Mouse (Mus musculus) ovary, postnatal 36 days (tissue): ENCODE results near the gene Zmym4.
"Not testable (repeated sequence)": the region's sequence is repeated elsewhere in the genome, so short reads cannot be mapped to it uniquely, and the experiment has no call there.

Source experiments
- DNase-seq: peaks from one replicate; pipeline ENCODE4 v3.0.0; 2022; ENCODE audit warnings: low spot score, mixed read lengths

Gene Zmym4

DNA sequence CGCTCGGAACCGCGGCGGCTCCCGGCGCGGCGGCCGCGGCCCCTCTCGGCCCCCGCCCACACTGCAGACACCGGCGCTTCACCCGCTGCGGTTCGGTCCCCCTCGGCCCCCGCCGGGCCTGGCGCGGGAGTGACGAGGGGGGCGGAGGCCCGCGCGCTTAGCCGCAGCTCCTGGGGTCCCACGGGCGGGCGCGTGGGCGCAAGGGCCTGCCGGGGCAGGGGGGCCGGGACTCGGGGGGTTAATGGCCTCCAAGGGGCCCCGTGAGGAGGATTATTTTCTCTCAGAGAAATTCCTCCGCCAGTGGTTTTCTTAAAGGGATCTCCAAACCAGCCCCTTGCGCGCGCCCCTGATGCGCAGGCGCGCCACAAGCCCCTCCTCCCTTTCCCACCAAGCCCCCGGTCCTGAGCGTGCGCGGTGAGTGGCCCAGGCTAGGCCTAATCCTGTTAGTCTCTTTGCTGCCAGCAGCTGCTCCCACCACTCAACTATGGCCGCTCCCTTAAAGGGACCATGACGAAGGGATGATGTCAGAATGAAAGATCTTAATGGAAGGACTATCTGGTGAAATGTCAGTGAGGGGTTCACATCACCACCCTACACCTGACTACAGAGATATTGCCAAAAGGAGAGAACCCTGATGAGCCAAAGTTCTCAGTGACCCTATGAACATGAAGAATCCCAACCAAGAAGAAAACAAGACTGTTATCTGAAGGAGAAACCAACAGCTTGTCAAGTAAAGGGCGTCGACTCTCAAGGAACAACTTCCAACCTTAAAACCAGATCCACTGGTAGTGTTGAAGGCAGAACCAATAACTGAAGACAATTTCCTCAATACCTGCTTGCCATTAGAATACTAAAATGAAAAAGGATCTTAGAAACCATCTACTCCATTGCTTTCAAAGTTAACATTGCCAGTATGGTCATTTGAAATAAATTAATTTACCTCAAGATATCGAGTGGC is at the start of gene Zmym4:
Zmym4 (minus strand) TSS at position 272 of the 958 bp plus-strand sequence.
- DNase-seq, result peak; percentile 92

DNA sequence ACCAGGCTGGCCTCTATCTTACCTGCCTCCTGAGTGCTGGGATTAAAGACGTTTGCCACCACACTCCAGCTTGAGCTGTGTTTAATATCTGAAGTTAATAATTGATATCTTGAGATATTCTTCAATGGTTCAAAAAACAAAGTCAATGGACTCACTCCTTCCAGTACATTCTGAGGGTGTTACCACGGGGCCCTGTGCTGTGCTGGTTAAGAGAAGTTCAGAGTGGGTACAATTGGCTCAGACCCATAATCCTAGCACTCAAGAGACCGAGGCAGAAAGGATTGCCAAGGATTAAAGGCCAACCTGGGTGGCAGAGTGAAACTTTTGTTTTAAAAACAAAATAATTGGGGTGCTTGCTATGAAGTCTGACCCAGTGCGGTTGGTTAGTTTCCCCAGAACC is 48.4 kb upstream of the Zmym4 start:
- DNase-seq, result no peak

DNA sequence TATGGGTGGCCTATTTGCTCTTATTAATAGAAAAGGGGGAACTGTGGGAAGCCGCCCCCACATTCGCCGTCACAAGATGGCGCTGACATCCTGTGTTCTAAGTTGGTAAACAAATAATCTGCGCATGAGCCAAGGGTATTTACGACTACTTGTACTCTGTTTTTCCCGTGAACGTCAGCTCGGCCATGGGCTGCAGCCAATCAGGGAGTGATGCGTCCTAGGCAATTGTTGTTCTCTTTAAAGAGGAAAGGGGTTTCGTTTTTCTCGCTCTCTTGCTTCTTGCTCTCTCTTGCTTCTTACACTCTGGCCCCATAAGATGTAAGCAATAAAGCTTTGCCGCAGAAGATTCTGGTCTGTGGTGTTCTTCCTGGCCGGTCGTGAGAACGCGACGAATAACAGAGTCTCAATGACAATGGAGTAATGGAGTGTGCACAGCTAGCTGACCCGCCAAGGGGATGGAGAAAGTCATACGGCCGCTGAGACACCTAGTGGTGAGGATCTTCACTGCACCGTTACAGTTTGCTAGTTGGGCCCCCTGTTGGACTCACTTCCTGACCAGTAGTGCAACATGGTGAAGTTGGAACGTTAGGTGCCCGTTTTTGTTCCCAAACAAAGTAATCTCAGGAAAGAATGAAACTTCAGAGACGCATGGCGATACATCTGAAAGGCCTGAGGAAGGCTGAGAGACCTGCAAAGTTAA is 47.5 kb upstream of the Zmym4 start:
- DNase-seq, result peak; percentile 79

DNA sequence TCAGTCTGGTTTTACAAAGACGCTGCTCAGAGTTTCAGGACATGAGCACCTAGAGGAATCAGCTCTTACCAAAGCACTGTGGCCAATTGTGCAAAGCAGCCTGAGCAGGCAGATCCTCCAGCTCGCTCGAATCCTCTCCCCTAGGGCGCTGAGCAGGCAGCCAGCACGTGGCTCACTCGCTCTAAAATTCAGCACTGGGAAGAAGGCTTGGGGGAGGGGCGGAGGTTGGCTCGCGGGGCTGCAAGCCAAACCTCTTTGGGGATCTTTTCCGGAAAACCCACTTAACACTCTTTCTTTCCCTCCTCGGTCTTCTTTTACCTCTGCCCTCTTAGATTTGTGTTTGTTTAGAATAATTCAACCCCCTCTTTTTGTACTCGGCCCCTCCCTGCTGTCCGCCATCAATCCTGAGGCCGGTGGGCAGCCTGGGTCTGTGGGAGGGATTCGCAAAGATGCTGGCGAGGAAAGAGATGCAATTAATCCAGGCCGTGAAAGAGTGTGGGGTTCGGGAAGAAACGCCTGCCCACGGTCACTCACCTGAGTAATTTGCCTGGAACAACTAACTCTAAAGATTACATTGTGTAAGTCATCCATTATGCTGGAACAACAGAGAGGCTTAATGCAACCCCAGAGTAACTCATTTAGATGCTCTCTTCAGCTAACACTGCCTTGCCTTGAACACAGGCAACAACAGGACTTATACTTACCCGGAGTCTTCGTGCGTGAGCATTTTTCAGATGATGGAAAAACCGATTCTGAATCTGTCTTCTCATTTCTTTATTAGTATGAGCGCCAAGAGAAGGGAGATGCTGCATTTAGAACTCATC is 37.4 kb upstream of the Zmym4 start:
- DNase-seq, result peak; percentile 42

DNA sequence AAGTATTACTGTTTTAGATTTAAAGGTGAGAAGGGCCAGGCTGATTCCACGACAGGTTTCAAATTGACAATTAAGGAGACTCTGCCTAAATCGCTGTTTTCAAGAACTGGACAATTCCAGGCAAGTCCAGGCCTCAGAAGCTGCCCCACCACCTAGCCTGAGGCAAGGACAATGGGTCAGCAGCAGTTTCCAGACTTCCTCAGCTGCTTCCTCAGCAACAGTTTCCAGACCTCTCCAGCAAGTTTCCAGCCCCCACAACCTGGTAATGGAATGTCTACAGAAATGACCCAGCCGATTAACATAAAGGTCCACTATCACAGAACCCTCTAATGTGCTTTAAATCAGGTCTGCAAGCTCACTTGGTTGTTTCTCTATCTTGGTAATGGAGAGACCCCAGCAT is 36.4 kb upstream of the Zmym4 start:
- DNase-seq, result no peak

DNA sequence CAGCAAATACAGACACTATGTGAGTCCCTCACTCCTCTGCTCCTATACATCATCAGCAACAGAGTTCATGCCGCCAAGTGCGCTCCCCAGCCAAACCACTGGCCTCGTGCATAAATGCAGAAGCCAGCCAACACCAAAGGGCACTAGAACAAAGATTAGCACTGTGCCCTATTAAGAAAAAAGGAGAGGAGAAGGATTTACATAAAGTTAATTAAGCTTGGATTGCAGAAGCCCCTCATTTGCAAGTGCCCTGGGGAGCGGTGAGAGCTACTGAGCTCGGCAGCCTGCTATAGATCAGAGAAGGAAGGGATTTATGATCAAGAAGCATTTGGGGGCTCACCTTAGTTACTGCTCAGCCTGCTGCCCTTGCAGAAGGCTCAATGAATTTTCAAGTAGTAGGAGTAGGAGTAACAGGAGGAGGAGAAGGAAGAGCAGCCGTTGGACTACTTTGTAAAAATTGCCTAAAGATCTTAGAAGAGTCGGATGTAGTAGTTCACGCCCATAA is 32.7 kb upstream of the Zmym4 start:
- no peak for DNase-seq

DNA sequence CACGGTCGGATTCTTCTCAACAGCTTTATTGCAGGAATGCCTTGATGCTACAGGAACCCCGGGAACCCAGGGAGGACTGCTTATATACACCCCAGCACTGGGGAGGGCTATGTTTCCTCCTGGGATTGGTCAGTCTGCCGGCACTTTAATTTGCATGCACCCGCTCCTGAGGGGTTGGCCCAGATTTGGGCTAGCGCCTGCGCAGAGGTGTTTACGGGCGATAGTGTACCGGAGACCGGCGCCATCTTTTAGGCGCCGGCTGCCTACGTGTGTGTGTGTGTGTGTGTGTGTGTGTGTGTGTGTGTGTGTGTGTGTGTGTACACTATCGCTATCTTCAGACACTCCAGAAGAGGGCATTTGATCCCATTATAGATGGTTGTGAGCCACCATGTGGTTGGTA is 31.4 kb upstream of the Zmym4 start:
- DNase-seq, result not testable (repeated sequence)

DNA sequence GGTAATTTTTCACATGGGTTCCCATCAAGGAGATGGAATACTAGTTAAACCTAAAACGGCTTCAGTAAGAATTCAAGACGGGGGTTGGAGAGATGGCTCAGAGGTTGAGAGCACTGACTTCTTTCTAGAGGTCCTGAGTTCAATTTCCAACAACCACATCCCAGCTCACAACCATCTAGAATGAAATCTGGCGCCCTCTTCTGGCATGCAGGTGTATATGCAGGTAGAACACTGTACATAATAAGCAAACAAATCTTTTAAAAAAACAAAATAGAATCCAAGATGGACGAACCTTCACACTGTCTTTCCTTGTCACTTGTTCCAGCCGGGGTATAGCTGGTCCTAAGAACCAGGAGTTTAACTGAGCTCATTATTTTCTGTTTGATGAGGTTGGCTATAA is 24.4 kb upstream of the Zmym4 start:
- no peak for DNase-seq

DNA sequence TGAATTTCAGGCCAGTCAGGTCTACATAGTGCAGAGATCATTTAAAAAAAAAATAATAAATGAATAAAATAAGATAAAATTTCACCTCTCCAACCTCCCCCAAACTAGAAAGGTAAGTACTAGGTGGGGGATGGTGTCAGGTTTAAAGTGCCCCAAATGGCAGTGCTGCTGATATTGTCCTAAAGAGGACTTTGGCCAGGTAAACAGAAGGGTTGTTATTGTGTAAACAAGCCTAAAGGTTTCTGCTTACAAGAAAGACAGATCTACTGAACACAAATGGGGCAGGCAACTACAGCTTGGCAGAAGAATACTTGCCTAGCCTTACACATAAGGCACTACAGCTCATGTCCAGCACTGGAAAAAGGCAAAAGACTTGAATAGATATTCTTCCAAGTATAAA is 22.6 kb upstream of the Zmym4 start:
- DNase-seq, result no peak

DNA sequence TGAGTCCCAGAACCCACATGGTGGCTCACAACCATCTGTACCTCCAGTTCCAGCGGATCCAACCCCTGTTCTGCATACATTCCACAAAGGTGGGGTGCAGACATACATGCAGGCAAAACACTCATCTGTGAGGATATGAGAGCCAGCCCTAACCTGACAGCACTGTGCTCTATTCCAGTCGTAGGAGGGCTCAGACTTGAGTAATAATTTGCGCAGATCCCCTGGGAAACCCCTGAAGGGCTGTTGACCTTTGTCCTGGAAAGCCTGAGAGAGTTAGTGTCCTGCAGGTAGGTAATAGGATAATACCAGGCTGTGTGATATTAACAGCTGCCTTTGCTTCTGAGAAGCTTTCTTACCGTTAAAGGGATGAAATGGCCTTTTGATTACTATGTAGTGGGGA is 20.6 kb upstream of the Zmym4 start:
- DNase-seq, result no peak

DNA sequence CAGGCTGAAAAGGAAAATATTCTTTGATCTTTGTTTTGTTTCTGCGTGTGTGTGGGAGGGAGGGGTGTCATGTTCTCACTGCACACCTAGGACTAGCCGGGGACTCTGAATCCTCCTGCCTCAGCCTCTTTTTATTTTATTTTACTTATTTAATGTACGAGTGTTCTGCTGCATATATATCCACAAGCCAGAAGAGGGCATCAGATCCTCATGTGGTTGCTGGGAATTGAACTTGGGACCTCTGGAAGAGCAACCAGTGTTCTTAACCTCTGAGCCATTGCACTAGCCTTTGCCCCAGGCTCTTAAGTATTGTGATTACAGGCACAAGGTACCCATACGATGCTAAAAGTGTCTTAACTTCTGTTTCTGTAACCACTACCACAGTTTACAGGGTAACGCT is 18.8 kb upstream of the Zmym4 start:
- no peak for DNase-seq

DNA sequence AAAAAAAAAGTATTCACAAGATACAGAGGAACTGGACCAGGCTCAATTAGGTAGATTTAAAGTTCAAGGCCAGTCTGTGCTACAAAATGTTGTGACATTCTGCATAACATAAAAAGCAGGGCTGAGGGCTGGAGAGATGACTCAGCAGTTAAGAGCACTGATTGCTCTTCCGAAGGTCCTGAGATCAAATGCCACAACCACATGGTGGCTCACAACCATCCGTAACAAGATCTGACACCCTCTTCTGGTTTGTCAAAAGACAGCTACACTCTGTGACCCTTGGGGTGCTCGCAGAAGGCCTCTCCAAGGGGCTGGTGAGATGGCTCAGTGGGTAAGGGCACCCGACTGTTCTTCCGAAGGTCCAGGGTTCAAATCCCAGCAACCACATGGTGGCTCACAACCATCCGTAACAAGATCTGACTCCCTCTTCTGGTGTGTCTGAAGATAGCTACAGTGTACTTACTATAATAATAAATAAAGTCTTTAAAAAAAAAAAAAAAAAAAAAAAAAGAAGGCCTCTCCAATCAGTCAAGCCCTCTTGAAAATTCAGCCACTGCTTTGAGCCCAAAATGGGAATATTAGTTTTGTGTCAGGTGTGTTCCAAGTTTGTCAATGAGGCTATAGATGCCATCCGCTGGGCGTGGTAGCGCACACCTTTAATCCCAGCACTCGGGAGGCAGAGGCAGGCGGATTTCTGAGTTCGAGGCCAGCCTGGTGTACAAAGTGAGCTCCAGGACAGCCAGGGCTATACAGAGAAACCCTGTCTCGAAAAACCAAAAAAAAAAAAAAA is 16.0 kb upstream of the Zmym4 start:
- DNase-seq, result not testable (repeated sequence)

DNA sequence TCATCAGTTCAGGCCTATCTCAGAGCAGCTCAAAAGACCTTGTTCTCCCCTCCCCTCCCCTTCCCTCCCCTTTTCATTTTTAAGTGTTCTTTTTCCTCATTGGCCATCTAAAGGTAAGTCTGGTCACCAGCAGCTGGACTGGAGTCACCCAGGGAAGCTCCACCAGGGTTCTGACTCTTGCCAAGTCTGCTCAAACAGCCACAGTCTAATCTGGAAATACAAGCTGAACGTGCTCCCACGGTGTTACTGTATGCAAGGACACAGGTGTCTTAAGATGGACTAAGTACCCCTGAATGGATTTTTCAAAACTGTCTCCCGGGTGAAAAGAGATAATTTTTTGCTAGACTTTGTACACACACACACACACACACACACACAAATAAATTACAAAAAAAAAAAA is 15.4 kb upstream of the Zmym4 start:
- no peak for DNase-seq

DNA sequence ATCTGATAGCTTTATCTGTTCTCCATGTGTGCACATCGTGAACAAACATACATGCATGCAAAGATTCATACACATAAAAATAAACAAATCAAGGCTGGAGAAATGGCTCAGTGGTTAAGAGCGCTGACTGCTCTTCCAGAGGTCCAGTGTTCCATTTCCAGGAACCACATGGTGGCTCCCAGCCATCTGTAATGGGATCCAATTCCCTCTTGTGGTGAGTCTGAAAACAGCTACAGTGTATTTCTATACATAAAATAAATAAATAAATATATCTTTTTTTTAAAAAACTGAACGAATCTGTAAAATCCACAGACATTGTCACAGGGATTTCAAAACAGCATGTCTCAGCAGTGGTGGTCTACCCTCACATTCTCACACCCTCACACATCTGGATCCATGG is 10.8 kb upstream of the Zmym4 start:
- DNase-seq, result no peak

DNA sequence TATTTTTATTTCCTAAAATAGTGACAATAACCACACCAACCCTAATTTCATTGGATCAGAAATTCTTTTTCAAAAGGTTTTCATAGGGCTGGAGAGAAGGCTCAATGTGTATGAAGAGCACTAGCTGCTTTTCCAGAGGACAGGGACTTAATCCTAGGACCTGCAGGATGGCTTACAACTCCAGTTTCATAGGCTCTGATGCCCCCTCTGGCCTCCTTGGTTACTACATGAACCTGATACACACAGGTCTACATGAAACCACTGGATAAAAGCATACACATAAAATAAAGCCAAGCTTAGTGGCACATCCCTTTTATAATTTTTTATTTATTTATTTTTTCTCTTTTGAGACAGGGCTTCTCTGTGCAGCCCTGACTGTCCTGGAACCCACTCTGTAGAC is 9.5 kb upstream of the Zmym4 start:
- DNase-seq, result no peak

DNA sequence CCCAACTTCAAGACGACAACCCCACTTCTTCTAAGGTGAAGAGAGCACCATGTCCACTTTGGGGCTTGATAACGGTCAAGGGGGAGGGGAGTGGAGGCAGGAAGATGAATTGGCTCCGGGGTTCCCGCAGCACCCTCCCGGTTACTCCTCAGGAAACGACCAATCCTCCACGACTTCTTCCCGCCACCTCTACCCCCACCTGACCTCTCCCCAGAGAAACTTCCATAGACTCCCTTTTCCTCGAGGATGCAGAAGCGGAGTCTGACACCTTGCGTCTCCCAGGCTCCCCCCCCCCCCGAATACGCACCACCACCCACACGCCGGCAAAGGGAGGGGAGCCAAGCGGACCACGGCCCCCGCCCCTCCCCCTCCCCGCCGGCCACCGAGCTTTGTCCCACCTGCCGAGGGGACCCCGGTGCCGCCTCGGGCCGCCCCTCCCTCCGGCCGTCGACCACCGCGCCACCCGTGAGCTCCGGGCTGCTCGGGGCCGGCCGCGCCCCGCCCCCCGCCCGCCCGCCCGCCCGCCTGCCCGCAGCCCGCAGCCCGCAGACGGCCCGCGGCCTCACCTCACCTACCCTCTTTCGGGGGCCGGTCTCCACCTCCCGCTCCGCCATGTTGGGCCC is 583 bp downstream of the Zmym4 start:
- peak; percentile 20 for DNase-seq

DNA sequence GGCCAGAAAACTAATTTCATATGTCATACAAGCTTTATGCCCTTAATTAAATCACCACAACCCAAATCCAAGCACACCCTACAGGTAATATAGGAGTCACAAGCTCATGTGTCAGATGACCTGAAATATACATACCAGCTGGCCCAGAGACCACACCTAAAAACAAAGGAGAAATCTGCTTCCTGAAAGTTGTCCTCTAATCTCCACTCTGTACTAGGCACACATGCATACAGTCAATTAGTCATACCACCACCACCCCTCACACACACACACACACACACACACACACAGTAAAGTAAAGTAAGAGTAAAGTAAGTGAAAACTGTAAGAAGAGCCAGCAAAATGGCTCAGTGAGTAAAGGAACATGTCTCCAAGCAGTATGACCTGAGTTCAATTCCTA is 9.3 kb downstream of the Zmym4 start:
- no peak for DNase-seq

DNA sequence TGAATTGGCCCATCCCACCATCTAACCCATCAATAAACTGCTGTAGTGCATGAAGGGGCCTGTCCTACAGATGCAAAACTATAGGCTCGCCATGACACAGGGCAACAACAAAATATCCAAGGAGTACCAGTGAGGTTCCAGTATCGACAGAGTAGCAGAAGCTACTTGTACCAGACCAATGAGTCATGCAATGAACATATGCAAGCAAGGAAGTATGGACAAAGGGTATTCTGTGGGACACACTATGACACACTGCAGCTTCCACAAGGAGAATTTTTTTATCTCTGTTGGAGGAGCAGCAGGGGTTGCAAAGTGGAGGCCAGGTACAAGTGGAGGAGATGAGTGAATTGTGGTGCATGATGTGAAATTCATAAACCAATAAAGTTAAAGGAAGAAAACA is 9.7 kb downstream of the Zmym4 start:
- DNase-seq, result no peak

DNA sequence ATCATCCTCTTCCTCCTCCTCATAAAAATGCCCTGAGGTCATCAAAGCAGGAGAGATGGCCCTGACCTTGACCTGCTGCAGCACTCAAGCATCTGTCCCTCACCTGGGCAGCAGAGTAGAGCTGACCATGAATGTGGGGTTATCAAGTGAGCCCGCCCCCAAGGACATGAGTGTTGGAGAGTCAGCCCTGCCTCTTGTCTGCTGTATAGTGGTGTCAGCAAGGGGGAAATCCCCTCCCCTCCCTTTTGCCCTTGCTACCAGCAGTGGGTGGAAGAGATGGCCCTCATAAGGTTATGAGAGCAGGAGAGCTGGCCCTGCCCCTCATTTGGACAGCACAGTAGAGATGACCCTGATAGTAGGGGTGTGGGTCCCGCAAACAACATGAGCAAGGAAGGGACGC is 10.5 kb downstream of the Zmym4 start:
- DNase-seq, result no peak

DNA sequence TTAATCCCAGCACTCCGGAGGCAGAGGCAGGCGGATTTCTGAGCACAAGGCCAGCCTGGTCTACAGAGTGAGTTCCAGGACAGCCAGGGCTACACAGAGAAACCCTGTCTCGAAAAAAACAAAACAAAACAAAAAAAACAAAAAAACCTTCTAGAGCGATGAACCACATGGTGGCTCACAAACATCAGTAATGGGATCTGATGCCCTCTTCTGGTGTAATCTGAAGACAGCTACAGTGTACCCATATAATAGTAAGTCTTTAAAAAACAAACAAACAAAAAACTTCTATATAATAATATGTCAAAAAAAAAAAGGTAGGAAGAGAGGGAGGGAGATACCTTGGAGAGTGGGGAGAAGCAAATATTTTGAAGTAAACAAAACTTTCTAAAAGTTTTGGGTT is 17.1 kb downstream of the Zmym4 start:
- not testable (repeated sequence) for DNase-seq

DNA sequence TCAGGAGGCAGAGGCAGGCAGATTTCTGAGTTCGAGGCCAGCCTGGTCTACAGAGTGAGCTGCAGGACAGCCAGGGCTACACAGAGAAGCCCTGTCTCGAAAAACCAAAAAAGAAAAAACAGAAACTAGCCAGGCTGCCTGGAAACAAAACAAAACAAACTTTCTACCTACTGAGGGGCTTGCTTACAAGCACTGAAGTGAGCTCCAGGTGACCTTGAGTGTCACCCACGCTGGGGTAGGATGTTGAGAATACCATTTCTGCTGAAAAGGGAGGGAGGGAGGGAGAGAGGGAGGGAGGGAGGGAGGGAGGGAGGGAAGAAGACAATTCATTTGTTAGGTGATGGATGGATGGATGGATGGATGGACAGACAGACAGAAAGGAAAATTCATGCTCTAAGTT is 24.5 kb downstream of the Zmym4 start:
- no peak for DNase-seq
